Mouse (Mus musculus) retina, embryonic 14.5 days (tissue): Measurements from ENCODE around the gene Wdr90.

Experiments
- DNase-seq: peaks from one replicate; pipeline ENCODE4 v3.0.0-alpha.2; 2015; ENCODE audit warnings: low spot score

Wdr90 gene

GRCm38 (mm10) chr17:25806507-25806906 is 54.8 kb downstream of the Wdr90 start:
- DNase-seq = no peak

- DNase-seq = peak; percentile 92
Observed at GRCm38 (mm10) chr17:25802825-25803517, 58.3 kb downstream of the Wdr90 start.

GRCm38 (mm10) chr17:25801029-25801428 is 60.3 kb downstream of the Wdr90 start:
- peak; percentile 95 for DNase-seq

GRCm38 (mm10) chr17:25796951-25797369 is 64.3 kb downstream of the Wdr90 start, which contains the start of gene Metrn:
Metrn (minus strand) TSS chr17:25797136.
- peak; percentile 93 for DNase-seq

DNA sequence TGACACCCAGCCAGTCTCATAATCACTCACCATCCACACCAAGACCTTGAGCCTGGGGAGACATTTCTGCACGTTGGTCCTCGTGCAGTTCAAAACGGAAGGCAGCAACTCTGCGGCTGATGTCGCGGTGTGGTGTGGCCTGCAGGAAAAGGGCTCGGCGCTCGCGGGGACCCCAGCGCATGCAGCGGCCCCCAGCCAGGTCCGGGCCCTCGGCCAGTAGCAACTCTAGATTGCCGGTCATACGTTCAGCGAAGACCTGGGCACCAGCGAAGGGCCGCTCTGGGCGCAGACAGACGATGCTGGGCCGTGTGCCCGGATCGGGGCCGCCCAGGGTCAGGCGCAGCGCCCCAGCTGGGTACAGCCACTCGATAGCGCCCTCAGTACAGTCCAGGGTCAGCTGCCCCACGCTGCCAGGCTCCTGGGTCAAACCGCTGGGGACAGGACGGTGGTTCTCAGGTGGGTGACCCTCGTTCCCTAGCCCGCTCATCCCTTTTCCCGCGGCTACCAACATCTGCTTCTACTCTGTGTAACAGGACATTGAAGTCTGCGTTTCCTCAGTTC is 65.0 kb downstream of the Wdr90 start:
- DNase-seq = no peak

GRCm38 (mm10) chr17:25795609-25796092 is 65.7 kb downstream of the Wdr90 start, which contains the start of gene AC134908.4:
AC134908.4 (minus strand) TSS chr17:25795659.
- DNase-seq = peak; percentile 86

DNA sequence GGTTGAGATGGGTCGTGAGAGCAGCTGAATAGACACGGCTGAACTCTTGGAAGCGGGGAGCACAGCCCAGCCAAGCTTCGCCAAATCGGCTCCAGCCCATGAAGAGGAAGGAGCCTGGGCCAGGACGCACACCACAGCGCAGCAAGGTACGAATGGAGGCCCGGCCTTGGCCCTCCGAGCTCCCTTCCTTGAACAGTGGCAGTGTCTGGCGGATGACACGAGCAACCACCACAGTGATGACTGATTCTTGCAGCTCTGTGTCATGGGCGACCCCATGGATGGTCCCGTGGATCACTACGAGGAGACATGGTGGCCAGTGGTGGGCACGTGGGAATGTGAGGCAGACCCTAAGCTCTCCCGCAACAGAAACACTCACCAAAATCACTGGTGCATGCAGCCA is 66.3 kb downstream of the Wdr90 start:
- DNase-seq = no peak
